Mouse (Mus musculus) fibroblast of lung, adult 2 months (primary cell): Measurements from ENCODE around the gene Kansl3.

ENCODE experiments used
- DNase-seq: peaks from one replicate; pipeline ENCODE4 v3.0.0-alpha.2; 2011; ENCODE audit warnings: low read depth

Kansl3 gene

GRCm38 (mm10) chr1:36368969-36369645 is at the start of gene Kansl3:
TSS of gene Kansl3 (minus strand) at chr1:36369181.
- DNase-seq: peak; percentile 30

- no peak for DNase-seq
Measured at GRCm38 (mm10) chr1:36404531-36404930, 35.5 kb upstream of the Kansl3 start.

GRCm38 (mm10) chr1:36401509-36401908 is 32.5 kb upstream of the Kansl3 start:
- DNase-seq: no peak

GRCm38 (mm10) chr1:36397041-36397440 is 28.1 kb upstream of the Kansl3 start:
- DNase-seq: no peak

GRCm38 (mm10) chr1:36379582-36379981 is 10.6 kb upstream of the Kansl3 start:
- no peak for DNase-seq

- no peak for DNase-seq
Measured at GRCm38 (mm10) chr1:36378880-36379279, 9.9 kb upstream of the Kansl3 start.

GRCm38 (mm10) chr1:36371934-36372845 is 3.2 kb upstream of the Kansl3 start, which contains the start of gene Fer1l5:
TSS of gene Fer1l5 (plus strand) at chr1:36372291.
- DNase-seq: peak; percentile 23

GRCm38 (mm10) chr1:36370918-36371317 is 1.9 kb upstream of the Kansl3 start:
- peak; percentile 93 for DNase-seq

GRCm38 (mm10) chr1:36368112-36368968 is 641 bp downstream of the Kansl3 start:
- DNase-seq: no peak

- DNase-seq: no peak
Measured at GRCm38 (mm10) chr1:36367698-36368097, 1.3 kb downstream of the Kansl3 start.

- DNase-seq: no peak
Measured at GRCm38 (mm10) chr1:36356955-36357695, 11.9 kb downstream of the Kansl3 start.

GRCm38 (mm10) chr1:36352351-36352750 is 16.6 kb downstream of the Kansl3 start:
- DNase-seq: no peak

GRCm38 (mm10) chr1:36342547-36342946 is 26.4 kb downstream of the Kansl3 start:
- DNase-seq: no peak

GRCm38 (mm10) chr1:36332955-36333887 is 35.8 kb downstream of the Kansl3 start:
- no peak for DNase-seq

- no peak for DNase-seq
Measured at GRCm38 (mm10) chr1:36331743-36332142, 37.2 kb downstream of the Kansl3 start.

- DNase-seq: no peak
Measured at GRCm38 (mm10) chr1:36326815-36327214, 42.2 kb downstream of the Kansl3 start.

- peak; percentile 95 for DNase-seq
Measured at GRCm38 (mm10) chr1:36325900-36326321, 43.1 kb downstream of the Kansl3 start.

GRCm38 (mm10) chr1:36323746-36324448 is 45.1 kb downstream of the Kansl3 start:
- peak; percentile 70 for DNase-seq

- no peak for DNase-seq
Measured at GRCm38 (mm10) chr1:36323076-36323475, 45.9 kb downstream of the Kansl3 start.
